Mouse (Mus musculus) cortical plate, adult 2 months (tissue): ENCODE data around the gene Gpank1. TPM values are rescaled to one million over a fixed set of nuclear protein-coding genes. Genes with fewer than 3 reads are reported as not detected.

Experiments used
- H3K27ac ChIP-seq: fragments of 200-500 bp; 2 replicates; pipeline ENCODE4 v1.5.1; 2012; ENCODE audit warnings: low read length, control low read depth, inconsistent platforms; ENCODE audit not compliant: insufficient read depth
- H3K4me1 ChIP-seq: fragments of 200-500 bp; 2 replicates; pipeline ENCODE4 v1.6.1; 2011; ENCODE audit warnings: low read length; ENCODE audit not compliant: control insufficient read depth, insufficient read depth
- H3K4me3 ChIP-seq: fragments of 200-500 bp; 2 replicates; pipeline ENCODE4 v1.5.1; 2011; ENCODE audit warnings: mild to moderate bottlenecking, low read length, control low read depth; ENCODE audit not compliant: insufficient read depth
- CTCF ChIP-seq: fragments of 200-500 bp; IDR thresholded peaks from 2 replicates; pipeline ENCODE4 v1.5.1; 2011; ENCODE audit warnings: mild to moderate bottlenecking, control low read depth, low read length; ENCODE audit not compliant: insufficient read depth; ENCODE audit errors: extremely low read depth
- POLR2A ChIP-seq: fragments of 200-500 bp; IDR thresholded peaks from 2 replicates; pipeline ENCODE4 v1.6.1; 2011; ENCODE audit warnings: mild to moderate bottlenecking, low read length, control low read depth; ENCODE audit not compliant: insufficient read depth; ENCODE audit errors: extremely low read depth
- polyA plus RNA-seq: library from polyadenylated mRNA; depleted of rRNA; stranded (reverse); fragments of >200 nt; gene quantifications from 2 replicates; pipeline ENCODE4 v1.2.3, GENCODE M21; 2012

Gene Gpank1
- polyA plus RNA-seq, 1 experiment: 20.4 TPM

DNA sequence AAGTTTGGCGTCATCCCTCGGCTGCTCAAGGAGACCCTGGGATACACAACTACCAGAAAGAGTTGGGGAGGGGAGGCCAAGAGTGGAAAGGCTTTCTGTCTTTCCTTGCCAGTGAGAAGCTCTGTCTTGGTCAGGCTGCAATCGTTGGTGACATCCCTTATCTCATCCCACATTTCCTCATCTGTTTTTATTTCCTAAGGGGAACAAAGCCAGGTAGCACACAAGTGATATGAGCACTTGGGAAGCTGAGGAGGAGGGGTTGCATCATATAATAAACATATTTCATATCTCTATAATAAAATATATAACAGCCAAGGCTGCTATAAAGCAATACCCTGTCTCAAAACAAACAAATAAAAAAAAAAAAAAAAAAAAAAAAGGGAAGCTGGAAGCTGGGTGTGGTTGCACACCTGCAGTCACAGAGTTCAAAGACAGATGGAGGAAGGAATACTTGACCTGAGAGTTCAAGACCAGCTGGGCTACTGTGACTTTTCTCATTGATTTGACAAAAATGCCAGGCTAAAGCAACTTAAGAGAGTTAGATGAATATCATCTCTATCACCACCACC, 37.2 kb upstream of the Gpank1 start:
- TF ChIP-seq CTCF: no peak
- no peak for TF ChIP-seq POLR2A
- Histone ChIP-seq H3K4me1 (no peaks in the 10 kb centered on the region), H3K4me3 (no peak overlapping the region), H3K27ac (no peak overlapping the region)

DNA sequence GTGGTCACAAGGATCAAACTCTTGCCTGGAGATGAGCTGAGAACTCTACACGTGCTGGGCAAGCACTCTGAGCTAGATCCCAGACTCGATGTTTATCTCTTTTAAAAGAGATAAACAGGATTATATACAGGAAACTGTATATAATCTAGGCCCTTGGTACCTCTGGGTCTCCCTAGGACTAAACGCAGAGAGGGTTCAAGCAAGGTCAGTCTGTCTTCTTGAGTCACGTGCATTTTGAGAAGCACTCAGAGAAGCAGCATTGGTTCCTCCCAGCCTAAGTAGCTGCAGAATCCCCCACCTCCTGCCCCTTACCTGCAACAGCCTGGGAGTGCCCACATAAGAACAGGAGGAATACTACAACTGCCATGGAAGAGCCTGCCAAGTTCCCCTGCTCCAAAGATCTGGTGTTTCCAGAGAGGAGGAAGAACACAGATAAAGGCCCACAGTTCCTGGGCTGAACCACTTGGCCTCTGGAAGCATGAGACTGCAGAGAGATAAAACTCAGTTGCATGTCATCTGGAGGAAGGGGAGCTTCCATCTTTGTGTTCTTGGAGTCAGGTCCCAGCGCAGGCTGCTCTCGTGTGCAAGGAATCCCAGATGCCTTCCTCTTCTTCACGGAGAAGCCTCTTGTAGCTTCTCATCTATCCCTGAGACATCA, 35.9 kb upstream of the Gpank1 start, which contains the start of gene Ly6g6f:
Gene Ly6g6f (minus strand): TSS at position 403 of the 658 bp plus-strand sequence.
- TF ChIP-seq POLR2A (no peak), CTCF (no peak)
- no peak within 1 kb of the TSS for H3K4me3 ChIP-seq
- H3K27ac ChIP-seq: no peak within 1 kb of the TSS
- H3K4me1 ChIP-seq: no peaks in the 10 kb centered on the region

DNA sequence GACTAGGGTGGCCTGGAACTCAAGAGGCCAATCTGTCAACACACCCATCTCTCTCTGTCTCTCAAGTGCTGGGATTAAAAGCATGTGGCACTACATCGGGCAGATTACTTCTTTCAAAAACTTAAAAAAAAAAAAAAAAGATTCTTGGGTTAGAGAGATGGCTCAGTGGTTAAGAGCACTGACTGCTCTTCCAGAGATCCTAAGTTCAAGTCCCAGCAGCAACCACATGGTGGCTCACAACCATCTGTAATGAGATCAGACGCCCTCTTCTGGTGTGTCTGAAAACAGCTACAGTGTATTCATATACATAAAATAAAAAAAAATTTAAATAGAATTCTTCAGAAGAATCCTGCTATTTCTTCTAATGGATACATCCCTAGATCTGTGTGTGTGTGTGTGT, 33.1 kb upstream of the Gpank1 start:
- no peak overlapping the region for H3K27ac ChIP-seq
- TF ChIP-seq CTCF (no peak), POLR2A (no peak)
- no peaks in the 10 kb centered on the region; the same call in 1 of the 2 replicates for H3K4me1 ChIP-seq

DNA sequence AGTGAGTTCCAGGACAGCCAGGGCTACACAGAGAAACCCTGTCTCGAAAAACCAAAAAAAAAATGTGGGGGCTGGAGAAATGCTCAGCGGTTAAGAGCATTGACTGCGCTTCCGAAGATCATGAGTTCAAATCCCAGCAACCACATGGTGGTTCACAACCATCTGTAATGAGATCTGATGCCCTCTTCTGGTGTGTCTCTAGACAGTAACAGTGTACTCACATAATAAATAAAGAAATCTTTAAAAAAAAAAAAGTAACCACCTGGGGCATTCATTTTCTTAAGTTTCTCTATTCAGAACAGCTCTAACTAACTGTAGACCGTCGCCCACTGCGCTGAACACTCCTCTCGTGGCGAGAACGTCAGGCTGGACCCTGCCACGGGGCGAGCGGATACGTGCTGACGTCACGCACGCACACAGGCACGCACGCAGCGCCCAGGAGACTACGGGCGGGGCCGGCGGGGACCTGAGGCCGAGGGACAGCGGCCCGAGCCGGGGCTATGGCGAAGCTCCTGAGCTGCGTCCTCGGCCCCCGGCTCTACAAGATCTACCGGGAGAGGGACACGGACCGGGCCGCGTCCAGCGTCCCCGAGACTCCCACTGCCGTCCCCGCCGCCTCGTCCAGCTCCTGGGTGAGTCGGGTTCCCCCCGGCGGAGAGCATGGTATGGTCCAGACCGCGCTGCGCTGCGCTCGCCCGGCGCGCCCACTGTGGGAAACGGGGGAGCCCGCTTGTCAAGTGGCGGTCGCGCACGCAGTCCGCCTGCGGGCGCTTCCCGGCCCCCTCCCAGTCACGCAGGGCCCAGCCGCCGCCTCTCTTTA, 32.2 kb upstream of the Gpank1 start, which contains the start of gene Abhd16a:
Gene Abhd16a (plus strand): TSS at position 439 of the 820 bp plus-strand sequence.
- H3K4me3 ChIP-seq: peak within 1 kb of the TSS; percentile 62
- peak; percentile 78; the same call in 1 of the 2 replicates for TF ChIP-seq POLR2A
- no peak for TF ChIP-seq CTCF
- H3K27ac ChIP-seq: peak within 1 kb of the TSS; percentile 99
- no peaks in the 10 kb centered on the region; the same call in 1 of the 2 replicates for H3K4me1 ChIP-seq

More for the DNA sequence above, 33.1 kb upstream of the Gpank1 start:
- no peak overlapping the region for H3K4me3 ChIP-seq

DNA sequence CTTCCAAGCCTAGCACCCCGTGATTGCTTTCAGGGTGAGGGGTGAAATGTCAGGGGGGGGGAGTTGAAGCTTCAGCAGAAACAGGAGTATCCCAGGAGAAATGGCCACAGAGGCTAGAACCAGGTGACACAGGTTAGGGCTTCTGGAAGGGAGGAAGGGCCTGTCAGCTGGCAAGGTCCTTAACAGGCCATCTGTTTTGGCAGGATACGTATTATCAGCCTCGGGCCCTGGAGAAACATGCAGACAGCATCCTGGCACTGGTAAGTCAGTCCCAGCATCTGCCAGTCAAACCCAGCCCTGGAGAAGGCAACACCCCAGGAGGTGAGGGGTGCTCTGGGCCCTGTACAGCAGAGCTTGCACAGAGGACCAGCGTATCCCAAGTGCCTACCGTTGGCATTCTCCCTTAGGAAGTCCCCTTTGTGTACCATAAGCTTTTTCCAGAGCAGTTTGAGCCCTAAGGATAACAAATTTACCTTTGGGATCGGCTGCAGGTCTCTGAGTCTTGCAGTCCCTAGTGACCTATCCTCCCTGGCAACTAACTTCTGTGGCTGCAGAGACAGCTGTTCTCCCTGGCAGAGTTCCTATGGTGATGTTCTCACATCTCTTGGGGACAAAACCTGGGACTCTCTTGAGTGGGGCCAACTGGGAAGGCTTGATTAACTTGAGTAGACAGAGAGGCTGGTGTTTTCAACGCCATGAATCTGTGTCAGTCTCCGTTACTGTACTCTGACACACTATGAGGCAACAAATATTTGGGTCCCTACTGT, 30.9 kb upstream of the Gpank1 start:
- Histone ChIP-seq H3K4me1 (no peaks in the 10 kb centered on the region; the same call in 1 of the 2 replicates), H3K27ac (no peak overlapping the region), H3K4me3 (peak overlapping the region; percentile 62)
- TF ChIP-seq POLR2A (no peak), CTCF (no peak)

DNA sequence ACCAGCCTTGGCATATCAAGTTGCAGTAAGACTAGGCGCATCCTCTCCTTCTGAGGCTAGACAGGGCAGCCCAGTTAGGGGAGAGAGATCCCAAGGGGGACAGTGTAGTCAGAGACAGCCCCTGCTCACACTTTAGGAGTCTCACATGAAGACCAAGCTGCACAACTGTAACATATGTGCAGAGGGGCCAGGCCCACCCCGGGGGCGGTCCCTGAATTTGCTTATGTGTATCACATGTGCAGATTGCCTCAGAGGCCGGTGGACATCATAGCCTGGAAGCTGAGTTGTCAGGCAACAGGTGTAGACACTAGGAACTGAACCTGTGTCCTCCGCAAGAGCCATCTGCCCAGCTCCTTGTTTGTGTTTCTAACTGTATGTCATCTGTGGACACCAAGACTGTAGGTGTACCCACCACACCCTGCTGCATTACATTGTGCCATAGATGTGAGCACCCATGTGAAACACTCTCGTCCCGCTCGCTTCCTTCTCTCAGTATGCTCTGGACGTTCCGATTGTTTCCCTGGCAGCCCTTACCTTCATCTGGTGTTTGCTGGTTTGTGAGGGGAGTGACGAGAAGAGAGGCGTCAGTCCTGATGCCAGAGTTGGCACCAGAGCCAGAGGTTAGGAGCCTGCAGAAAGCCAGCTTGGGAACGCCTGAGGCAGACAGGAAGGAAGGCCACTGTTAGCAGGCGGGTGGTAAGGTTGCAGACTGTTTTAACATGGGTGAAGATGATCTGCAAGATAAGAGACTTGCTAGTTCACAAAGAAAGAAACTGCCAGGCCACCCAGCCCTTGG, 28.7 kb upstream of the Gpank1 start:
- Histone ChIP-seq H3K4me3 (no peak overlapping the region), H3K4me1 (no peaks in the 10 kb centered on the region; the same call in 1 of the 2 replicates), H3K27ac (no peak overlapping the region)
- TF ChIP-seq POLR2A: no peak
- no peak for TF ChIP-seq CTCF

DNA sequence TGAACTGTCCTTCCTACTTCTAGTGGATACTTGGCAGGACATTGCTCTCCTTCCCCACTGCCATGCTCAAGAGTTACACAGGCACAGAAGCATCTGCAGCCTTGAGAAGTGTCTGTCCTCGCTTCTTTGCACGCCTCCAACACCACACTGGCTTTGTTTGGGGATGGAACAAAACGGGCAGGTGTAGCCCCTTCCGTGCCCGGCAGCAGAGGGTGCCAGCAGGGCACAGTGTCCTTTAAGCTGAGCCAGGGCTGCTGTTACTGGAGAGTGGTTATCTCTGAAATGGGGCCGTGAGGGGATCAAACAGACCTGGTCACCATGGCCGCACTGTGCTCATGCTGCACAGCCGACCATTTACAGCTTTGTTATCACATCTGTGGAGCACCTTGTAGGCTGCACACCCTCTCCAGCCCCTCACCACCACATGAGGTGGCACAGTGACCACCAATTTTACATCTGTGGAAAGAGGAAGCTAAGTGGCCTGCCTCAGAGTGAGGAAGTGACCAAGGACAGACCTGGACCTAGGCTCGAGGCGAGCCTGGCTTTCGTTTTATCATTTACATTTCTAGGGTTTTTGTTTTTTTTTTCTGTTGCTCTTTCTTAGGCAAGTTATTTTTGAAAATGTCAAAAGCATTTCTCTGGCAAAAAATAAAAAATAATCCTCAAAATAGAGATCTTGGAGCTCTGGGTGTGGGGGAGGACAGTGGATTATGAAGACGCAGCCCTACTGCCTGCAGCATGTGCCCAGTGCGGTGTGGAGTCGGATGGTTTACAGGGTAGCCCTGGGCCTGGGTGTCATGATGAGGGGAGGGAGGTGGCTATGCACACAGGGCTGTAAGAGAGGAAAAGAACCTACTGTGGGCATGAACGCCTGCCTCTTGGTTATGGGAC, 26.5 kb upstream of the Gpank1 start:
- TF ChIP-seq CTCF (no peak), POLR2A (no peak)
- H3K4me1 ChIP-seq: no peaks in the 10 kb centered on the region; the same call in 1 of the 2 replicates
- peak overlapping the region; percentile 17; the same call in 1 of the 2 replicates for H3K27ac ChIP-seq
- no peak overlapping the region for H3K4me3 ChIP-seq

DNA sequence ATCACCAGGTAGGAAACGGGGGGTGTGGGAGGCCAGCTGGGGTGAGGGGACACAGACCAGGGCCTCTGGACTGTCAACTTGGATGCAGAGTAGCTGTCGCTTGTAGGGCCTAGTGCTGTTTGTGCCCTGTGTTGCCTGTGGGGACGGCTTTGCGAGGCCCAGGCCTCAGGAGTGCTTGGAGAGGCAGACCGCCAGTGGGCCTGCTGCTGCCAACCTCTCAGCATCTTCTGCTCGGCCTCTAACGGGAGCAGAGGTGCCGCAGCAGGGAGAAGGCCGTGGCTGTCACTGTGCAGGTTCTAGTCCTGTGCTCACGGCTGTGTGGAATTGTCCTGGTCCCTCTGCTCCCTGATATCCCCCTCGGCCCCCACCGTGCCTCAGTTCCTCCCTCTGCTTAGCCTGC, 24.7 kb upstream of the Gpank1 start:
- H3K4me3 ChIP-seq: no peak overlapping the region
- no peaks in the 10 kb centered on the region; the same call in 1 of the 2 replicates for H3K4me1 ChIP-seq
- no peak overlapping the region for H3K27ac ChIP-seq
- no peak for TF ChIP-seq CTCF
